Mouse (Mus musculus): ENCODE measurements around the gene Cryl1. TPM values are rescaled to one million over a fixed set of nuclear protein-coding genes. Genes with fewer than 3 reads are reported as not detected.

Cryl1 gene
- polyA plus RNA-seq, 1 experiment, result 36.9 TPM

DNA sequence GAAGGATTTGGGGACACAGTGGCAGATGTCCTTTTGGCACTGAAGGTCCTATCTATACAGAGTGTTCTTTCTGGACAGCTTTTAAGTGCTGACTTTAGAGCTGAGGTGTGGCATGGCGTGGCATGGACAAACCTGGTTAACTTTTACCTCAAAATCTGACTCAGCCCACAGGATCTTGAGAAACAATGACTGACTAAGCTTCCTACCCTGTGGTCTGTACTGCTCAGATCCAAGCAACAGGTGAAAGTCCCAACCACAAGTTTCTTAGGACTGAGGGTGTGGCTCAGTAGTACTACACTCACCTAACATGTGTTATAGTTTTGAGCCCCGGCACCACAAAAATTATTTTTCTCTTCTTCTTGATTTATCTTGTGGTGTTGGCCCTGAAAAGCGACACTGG is 130.0 kb downstream of the Cryl1 start:
- DNase-seq, result no peak
- H3K4me1 ChIP-seq (ENCODE audit: control insufficient read depth, insufficient read depth, low read length), result no peaks in the 10 kb centered on the region
- no peak overlapping the region for H3K4me3 ChIP-seq (replicated peaks; ENCODE audit: extremely low read depth, low read depth, low read length)
- 84% methylated on average over 3 of the region's 3 CpGs for WGBS
- TF ChIP-seq POLR2A (IDR thresholded peaks at IDR 0.05; ENCODE audit: borderline replicate concordance, extremely low read depth, low read depth, low read length), result no peak
- no peak for TF ChIP-seq CTCF (IDR thresholded peaks at IDR 0.05; ENCODE audit: insufficient read depth, low read length)

DNA sequence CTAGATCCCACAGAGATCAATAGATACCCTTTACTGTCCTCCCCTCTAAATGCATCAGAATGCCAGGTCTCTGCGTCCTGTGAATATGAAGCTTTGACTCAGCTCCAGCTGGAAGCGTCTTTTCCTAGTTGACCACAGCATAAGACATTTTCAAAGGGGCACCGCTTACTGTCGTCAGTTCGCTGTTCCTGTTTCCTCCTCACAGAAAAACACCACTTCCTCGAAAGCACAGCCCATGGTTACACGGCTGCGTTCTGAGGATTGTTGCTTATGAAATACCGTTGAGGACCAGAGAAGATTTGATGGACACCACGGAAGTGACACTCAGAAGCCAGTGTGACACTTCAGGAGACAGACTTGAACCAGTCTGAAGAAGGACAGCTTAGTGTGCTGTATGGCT is 134.4 kb downstream of the Cryl1 start:
- DNase-seq, result no peak
- TF ChIP-seq CTCF (IDR thresholded peaks at IDR 0.05; ENCODE audit: insufficient read depth, low read length) (no peak), POLR2A (IDR thresholded peaks at IDR 0.05; ENCODE audit: borderline replicate concordance, extremely low read depth, low read depth, low read length) (no peak)

DNA sequence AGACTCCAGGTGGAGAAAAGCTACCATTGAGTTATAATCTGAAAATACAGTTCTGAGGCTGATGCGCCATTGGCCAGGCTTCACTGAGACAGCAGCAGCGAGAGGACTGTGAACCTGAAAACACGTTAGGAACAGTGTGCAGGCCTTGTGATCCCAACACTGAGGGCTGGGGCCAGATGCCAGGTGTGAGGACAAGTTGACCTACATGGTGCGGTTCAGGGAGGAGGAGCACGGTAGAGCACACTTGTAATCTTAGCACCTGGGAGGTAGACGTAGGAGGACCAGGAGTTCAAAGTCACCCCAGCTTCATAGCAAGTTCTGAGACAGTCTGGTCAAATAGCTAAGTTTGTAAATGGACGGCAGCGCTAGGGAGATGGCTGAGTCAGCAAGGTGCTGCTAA is 139.0 kb downstream of the Cryl1 start:
- no peak overlapping the region for H3K4me3 ChIP-seq (replicated peaks; ENCODE audit: extremely low read depth, low read depth, low read length)
- H3K4me1 ChIP-seq (ENCODE audit: control insufficient read depth, insufficient read depth, low read length), result no peaks in the 10 kb centered on the region
- WGBS, result 81% methylated on average over 8 of the region's 8 CpGs
- no peak for DNase-seq
- TF ChIP-seq CTCF (IDR thresholded peaks at IDR 0.05; ENCODE audit: insufficient read depth, low read length) (no peak), POLR2A (IDR thresholded peaks at IDR 0.05; ENCODE audit: borderline replicate concordance, extremely low read depth, low read depth, low read length) (no peak)

More for the DNA sequence above, 134.4 kb downstream of the Cryl1 start:
- 43% methylated on average over 10 of the region's 10 CpGs for WGBS
- no peaks in the 10 kb centered on the region for H3K4me1 ChIP-seq (ENCODE audit: control insufficient read depth, insufficient read depth, low read length)
- H3K4me3 ChIP-seq (replicated peaks; ENCODE audit: extremely low read depth, low read depth, low read length), result no peak overlapping the region

DNA sequence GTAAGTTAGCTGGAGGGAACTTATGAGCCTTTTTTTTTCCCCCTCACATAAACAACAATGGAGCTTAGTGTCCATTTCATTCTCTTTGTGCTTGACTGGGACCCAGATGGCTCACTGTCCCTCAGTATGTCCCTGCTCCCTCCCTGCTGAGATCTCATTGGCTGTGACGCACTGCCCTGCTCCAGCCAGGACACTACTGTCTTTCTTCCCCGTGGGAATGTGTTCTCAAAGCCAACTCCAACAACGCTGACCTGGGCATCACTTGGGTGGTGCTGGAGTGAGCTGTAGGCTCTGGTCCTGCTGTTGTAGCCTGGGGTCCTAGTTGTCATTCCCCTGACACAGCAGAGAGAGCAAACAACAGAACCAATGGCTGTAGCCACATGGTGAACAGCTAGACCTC is 149.7 kb downstream of the Cryl1 start:
- TF ChIP-seq CTCF (IDR thresholded peaks at IDR 0.05; ENCODE audit: insufficient read depth, low read length), result no peak
- no peak for TF ChIP-seq POLR2A (IDR thresholded peaks at IDR 0.05; ENCODE audit: borderline replicate concordance, extremely low read depth, low read depth, low read length)
- no peaks in the 10 kb centered on the region for H3K4me1 ChIP-seq (ENCODE audit: control insufficient read depth, insufficient read depth, low read length)
- 66% methylated on average over 3 of the region's 3 CpGs for WGBS
- H3K4me3 ChIP-seq (replicated peaks; ENCODE audit: extremely low read depth, low read depth, low read length), result no peak overlapping the region
- DNase-seq, result no peak

DNA sequence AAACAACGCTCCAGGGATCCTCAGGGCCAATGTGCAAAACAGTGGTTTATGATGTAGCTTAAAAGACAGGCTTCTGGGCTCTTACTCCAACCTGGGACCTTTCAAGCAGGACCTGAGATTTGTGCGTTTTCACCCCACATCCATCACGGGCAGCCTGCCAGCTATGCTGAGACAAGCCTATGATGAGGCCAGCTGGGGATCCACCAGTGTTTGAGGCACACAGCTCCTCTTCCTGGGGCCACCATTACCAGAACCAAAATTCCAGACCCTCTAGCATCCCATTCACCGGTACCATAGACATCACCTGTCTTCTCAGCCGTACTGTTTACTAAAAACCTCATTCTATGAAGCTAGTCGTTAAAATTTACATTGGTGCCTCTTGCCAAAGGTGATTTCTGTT is 151.8 kb downstream of the Cryl1 start:
- no peak overlapping the region for H3K4me3 ChIP-seq (replicated peaks; ENCODE audit: extremely low read depth, low read depth, low read length)
- H3K4me1 ChIP-seq (ENCODE audit: control insufficient read depth, insufficient read depth, low read length), result no peaks in the 10 kb centered on the region
- no peak for DNase-seq
- TF ChIP-seq CTCF (IDR thresholded peaks at IDR 0.05; ENCODE audit: insufficient read depth, low read length) (no peak), POLR2A (IDR thresholded peaks at IDR 0.05; ENCODE audit: borderline replicate concordance, extremely low read depth, low read depth, low read length) (no peak)
- 68% methylated on average over 6 of the region's 6 CpGs for WGBS

DNA sequence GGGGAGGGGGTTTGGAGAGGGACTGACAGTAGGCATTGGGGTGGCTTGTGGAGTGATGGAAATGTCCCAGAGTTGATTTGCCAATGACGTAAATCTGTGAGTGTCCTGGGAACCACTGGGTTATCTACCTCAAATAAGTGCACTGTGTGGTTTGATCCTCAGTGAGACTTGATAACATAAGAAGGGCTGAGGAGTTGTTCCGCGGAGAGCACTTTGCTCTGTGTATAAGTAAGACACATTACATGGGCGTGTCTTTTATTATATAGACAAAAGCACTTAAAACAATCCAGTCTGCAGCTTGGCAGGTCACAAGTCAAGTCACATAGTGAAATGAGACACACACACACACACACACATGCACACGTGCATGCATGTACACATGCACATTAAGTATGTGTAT is 155.4 kb downstream of the Cryl1 start:
- no peak for DNase-seq
- Histone ChIP-seq H3K4me1 (ENCODE audit: control insufficient read depth, insufficient read depth, low read length) (no peaks in the 10 kb centered on the region), H3K4me3 (replicated peaks; ENCODE audit: extremely low read depth, low read depth, low read length) (no peak overlapping the region)
- 61% methylated on average over 5 of the region's 5 CpGs for WGBS
- TF ChIP-seq CTCF (IDR thresholded peaks at IDR 0.05; ENCODE audit: insufficient read depth, low read length), result no peak
- no peak for TF ChIP-seq POLR2A (IDR thresholded peaks at IDR 0.05; ENCODE audit: borderline replicate concordance, extremely low read depth, low read depth, low read length)

DNA sequence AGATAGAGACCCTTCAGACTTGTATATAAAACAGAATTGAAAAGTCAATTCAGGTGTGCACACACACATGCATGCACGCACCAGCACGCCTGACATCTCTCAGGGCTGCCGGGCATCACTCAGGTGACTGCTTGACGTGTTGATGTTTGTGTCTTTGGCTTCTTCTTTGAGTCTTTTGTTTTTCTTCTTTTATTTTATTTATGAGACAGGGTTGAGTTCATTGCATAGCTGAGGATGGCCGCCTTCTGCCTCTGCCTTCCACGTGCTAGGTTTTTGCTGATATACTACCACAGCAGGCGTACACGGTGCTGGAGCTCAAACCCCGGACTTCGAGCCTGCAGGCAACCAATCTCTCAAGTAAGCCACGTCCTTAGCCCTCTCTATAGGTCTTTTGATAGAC is 163.1 kb downstream of the Cryl1 start:
- Histone ChIP-seq H3K4me1 (ENCODE audit: control insufficient read depth, insufficient read depth, low read length) (no peaks in the 10 kb centered on the region), H3K4me3 (replicated peaks; ENCODE audit: extremely low read depth, low read depth, low read length) (no peak overlapping the region)
- TF ChIP-seq CTCF (IDR thresholded peaks at IDR 0.05; ENCODE audit: insufficient read depth, low read length), result no peak
- TF ChIP-seq POLR2A (IDR thresholded peaks at IDR 0.05; ENCODE audit: borderline replicate concordance, extremely low read depth, low read depth, low read length), result no peak
- 76% methylated on average over 11 of the region's 11 CpGs for WGBS
- no peak for DNase-seq

DNA sequence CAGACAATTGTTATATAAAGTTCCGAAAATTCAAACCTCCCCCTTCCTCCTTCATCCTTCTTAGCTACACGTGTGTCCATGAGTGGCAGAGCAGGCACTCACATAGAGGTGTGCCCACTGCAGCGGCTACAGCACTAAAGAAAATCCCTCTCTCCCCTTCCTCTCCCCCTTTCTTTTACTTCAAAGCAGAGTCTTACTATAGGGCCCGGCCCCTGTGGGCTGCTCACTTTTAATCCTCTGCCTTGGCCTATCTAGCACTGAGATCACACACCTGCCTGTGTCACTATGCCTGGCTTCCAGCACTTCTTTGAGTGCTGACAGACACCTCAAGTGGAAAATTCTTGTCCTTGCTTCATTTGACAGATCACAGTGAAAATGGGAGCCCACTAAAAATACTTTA is 163.6 kb downstream of the Cryl1 start:
- no peak for DNase-seq
- WGBS, result 35% methylated on average over 4 of the region's 4 CpGs
- H3K4me1 ChIP-seq (ENCODE audit: control insufficient read depth, insufficient read depth, low read length), result no peaks in the 10 kb centered on the region
- H3K4me3 ChIP-seq (replicated peaks; ENCODE audit: extremely low read depth, low read depth, low read length), result no peak overlapping the region
- TF ChIP-seq CTCF (IDR thresholded peaks at IDR 0.05; ENCODE audit: insufficient read depth, low read length), result no peak

DNA sequence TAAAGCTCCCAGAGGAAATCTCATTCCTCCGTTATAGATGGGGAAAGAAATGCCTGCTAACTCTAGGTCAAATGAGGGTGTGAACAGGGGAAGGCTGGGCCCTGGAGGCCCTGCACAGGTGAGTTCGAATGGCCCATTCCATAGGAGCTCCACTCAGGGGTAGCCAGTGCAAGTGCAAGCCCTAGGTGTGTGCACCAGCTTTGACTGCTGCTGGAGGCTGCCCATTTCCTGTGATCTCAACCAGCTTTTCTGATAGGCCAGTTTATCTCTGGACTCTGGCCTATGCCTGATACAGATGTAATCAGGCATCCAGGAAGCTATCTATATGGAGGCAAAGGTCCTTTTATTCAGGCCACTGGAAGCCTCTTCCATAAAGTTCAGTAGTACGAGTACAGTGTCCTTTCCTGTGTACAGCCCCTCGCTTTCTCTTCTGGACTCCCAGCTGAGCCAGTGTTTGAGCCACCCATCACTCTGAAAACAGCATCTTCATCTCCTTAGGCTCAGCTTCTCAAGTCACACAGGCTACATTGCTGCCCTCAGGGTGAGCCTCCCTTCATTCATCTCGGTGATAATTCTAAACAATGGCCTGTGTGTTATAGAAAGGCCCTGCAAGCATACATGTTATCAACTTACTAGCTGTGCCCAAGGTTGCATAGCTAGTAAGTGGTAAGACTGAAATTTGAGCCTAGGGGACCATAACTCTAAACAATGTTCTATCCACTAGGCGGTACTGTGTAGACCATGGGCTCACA is 167.9 kb downstream of the Cryl1 start:
- Histone ChIP-seq H3K4me3 (replicated peaks; ENCODE audit: extremely low read depth, low read depth, low read length) (no peak overlapping the region), H3K4me1 (ENCODE audit: control insufficient read depth, insufficient read depth, low read length) (no peaks in the 10 kb centered on the region)
- DNase-seq, result no peak
- no peak for TF ChIP-seq CTCF (IDR thresholded peaks at IDR 0.05; ENCODE audit: insufficient read depth, low read length)
- no peak for TF ChIP-seq POLR2A (IDR thresholded peaks at IDR 0.05; ENCODE audit: borderline replicate concordance, extremely low read depth, low read depth, low read length)
- WGBS, result 60% methylated on average over 6 of the region's 6 CpGs

Other genes starting within 250 kb of the Cryl1 start
- gene Ift88, start 25.5 kb upstream of the Cryl1 start, polyA plus RNA-seq (2012; rRNA removed), result 6.1 TPM in 2 replicates
- 16.5 and 24.0 TPM in 2 replicates for gene Il17d, start 126.2 kb upstream of the Cryl1 start, polyA plus RNA-seq (2012; rRNA removed)
- 9.3 and 18.2 TPM in 2 replicates for gene Eef1akmt1, start 173.1 kb upstream of the Cryl1 start, polyA plus RNA-seq (2012; rRNA removed)